Mouse (Mus musculus) lung, postnatal 0 days (tissue): ENCODE results near the gene Ltb4r2.

Experiments used
- CTCF ChIP-seq: IDR thresholded peaks from 2 replicates; pipeline ENCODE4 v1.5.1; 2016; ENCODE audit warnings: antibody characterized with exemption, mild to moderate bottlenecking
- EP300 ChIP-seq: IDR thresholded peaks from 2 replicates; pipeline ENCODE4 v1.6.1; 2016; ENCODE audit warnings: antibody characterized with exemption, mild to moderate bottlenecking, control low read depth

DNA sequence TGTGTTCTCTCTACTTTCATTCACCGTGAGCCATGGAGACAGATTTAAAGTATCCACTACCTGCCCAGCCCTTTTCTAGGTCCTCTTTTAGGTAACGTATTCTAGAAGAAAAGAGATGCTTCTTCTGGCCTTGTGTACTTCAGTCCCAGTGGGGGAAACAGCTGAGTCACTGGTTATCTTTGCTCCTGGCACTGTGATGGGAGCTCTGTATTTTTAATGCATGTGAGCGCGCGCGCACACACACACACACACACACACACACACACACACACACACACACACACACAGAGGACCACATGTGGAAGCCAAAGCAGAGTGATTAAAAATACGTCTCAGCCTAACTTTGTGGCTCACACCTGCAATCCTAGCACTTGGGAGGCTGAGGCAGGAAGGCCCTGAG lies 37.8 kb upstream of the Ltb4r2 start:
- TF ChIP-seq CTCF (no peak), EP300 (no peak)
